Mouse (Mus musculus) frontal cortex, postnatal 10 days (tissue): ENCODE measurements around the gene Riox2.

Source experiments
- DNase-seq, 2 experiments: peaks; one replicate each; pipeline ENCODE4 v3.0.0; 2022; ENCODE audit warnings: low spot score in 2 of 2, mixed read lengths in 1 of 2

The Riox2 gene

DNA sequence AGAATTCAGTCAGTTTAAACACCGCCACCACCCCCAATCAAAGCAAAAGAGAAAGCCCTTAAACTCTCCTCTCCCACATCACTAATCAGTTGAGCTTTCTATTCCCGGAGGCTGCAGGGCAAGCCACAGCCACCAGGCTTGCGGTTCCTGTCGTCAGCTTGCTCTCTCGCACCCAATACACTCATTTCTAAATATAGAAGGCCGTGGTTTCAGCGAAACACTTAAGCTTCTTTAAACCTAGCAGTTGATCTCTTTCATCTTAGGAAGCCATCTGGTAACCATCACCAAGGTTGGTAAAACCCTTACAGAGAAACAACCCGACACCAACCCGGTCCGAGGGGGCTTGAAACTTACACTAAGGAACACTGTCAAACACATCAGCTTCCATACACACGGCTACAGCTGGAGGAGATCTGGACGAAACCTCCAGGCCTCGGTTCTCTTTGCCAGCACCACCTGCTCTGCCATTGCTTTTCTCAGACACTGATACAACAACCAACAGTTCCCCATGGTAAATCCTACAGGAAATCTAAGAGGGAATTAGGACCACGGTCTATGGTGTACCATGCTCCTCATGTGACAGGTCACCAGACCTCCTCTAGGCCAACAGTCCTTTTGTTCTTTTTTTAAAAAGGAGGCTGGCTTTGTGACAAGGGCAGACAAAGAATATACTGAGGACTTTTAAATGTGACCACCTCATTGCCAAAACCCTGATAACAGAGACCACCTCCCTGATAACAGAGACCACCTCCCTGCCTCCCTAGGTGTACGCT is 46.1 kb downstream of the Riox2 start:
- DNase-seq: no peak

DNA sequence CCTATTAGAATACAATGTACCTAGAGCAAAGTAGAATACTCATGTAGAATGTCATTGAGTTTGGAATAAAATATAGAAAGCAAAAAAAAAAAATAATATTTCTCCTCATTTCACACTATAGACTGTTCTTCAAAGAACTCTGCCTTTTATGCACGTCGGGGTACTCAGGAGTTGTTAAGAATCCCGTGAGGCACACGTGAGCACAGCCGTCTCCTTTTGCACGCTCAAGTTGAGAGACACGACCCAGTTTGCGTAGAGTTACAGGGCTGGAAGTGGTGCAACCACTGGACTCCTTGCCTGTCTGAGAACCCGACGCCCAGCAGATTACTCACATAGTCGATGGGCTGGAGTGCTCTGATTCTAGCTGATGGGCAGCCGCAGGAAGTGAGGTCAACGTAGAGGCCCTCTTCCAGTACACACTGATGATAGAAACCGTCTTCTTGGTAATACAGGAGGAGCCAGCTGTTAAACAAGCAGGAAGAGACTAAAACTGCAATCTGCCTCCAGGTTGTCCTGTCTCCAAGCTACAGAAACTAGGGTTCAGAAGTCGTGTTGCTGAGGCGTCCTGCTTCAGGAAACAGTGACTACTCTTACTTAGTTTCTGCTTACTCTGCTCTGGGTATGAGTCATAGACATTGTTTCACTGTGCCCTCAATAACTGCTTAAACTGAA is 50.3 kb downstream of the Riox2 start:
- no peak for DNase-seq

DNA sequence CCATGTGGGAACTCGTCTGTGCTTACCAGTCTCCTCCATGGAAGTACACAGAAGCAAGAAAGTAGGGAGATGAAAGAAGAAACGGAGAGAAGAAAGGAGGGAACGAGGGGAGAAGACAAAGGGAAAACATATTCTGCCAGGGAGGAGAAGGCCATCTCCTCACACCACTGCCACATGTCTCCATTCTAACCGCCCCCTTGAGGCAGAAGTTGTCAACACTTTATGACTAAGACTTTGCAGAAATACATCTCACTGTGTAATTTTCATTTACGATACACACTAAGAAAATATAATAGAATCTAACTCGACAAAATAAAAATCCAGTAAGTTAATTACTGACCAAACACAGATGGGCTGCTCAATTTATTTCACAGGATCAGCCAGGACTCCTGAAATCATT is 55.4 kb downstream of the Riox2 start:
- DNase-seq: no peak

DNA sequence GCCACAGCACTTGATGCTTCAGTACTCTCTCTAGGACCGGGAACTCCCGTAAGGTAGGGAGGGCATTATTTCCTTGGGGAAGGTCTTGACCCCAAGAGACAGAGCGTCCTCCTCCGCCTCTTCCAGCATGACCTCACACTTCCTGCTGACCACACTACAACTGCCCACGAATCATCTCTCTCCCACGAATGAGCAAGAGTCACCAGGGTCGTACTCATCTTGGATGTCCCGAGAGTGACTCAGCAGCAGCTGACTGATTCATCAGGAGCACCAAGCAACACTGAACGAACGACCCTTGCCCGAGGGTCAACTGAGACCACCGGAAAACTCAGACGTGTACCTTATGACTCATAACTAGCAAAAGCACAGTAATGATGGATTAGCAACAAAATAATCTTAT is 58.0 kb downstream of the Riox2 start:
- DNase-seq: no peak

DNA sequence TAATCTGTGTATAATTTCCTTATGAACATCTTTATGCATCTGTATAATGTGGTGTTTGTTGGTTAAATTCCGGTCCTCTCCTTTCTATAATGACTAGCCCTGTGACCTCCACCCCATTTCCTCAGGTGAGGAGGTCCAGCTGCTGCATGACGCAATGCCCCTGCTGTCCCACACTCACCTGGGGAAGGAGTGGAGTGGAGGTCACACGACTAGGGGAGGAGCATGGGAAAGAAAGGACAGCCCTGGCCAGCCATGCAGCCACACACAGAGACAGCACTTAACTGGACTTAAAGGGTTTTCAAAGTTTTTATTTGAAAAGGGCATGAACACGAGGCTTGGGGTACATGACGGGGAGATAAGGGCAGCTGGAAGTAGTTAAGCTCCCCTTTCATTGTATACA is 59.7 kb downstream of the Riox2 start:
- DNase-seq: no peak

DNA sequence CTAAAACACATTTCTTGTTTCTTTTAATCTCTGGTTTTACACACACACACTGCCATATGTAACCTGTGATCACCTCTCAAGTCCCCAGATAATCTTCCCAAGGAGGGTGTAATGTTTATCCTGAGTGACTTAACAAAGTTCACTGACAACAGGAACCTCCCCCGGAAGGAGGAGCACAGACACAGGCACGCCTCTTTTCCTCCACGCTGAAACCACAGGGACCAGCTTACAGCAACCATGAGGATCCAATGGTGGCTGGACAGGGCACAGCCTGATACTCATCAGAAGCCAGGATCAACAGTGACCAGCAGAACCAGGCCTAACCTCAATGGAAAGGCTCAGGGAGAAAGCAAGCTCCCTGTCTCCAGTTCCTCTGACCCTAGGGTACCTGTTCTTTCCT is 61.0 kb downstream of the Riox2 start:
- DNase-seq: no peak

DNA sequence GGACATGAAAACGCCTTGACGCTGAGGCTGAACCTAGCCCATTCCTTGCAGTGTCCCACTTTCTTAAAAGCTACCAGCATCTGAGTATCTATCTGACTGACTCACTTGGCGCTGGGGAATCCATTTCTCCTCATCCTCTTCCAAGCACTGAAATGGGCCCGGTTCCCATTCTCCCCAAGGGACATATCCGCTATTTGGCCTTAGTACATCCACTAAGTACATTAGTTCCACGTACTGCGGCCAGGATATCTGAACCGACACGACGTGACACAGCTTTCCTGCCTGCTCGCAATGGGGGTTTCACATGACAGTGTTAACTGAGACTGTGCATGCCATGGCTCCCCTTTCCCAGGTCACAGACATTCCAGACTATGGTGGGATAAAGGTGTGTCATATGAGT is 62.8 kb downstream of the Riox2 start:
- no peak for DNase-seq

DNA sequence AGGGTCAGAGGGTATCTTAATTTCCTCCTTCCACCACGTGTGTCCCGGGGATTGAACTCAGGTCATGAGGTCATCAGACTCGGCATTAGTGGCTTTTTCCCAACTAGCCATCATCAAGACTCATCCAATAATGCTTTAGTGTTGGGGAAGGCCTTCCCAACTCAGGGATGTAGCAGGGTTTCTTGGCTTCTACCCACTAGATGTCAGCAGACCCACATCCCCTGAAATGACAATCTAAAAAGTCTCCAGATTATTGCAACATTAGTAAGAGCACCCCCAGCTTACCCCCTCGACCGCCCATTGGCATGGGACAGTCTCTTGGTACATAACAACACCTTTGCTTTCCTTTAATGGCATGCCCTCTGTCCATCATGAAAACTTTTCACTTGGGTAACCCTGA is 64.1 kb downstream of the Riox2 start:
- DNase-seq: no peak

DNA sequence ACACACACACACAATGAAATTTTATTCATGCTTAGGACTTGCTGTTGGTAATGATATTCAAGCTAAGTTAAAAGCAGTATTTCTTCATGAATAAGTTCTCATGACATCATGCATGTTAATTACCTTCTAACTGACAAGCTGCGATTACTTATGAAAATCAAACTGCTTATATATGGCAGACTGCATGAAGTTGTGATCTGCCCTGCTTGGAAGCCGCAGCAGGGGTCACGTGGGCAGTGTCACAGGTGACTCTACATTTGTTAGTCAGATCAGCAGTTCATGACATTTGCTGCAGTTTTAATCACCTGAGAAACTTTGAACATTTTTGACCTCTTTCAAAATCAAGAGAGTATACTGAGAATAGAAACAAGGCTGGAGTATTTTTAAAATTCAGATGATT is 69.4 kb downstream of the Riox2 start:
- DNase-seq: no peak

DNA sequence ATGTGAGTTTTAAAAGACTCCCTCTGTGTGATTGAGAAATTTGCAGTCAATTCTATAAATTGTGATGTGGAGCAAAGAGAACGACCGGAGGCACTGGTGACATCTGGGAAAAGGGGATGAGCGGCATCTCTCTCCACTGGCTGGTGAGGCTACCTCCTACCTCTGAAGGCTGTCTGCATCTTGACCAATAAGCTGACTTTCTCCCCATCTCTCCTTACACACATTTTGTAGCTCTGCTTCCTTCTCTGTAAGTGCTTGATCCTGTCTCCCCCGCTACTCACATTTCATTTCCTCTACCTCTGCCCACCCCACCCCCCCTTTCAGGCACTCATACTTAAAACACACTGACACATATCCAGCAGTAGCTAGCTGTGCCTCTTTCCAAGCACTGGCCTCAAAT is 69.8 kb downstream of the Riox2 start:
- no peak for DNase-seq
